Mouse (Mus musculus) kidney, adult 8-10 months (tissue): Measurements from ENCODE around the gene Tchp.

ENCODE experiments used
- DNase-seq, 2 experiments: peaks; one replicate each; pipeline ENCODE4 v3.0.0; 2022

Tchp gene

DNA sequence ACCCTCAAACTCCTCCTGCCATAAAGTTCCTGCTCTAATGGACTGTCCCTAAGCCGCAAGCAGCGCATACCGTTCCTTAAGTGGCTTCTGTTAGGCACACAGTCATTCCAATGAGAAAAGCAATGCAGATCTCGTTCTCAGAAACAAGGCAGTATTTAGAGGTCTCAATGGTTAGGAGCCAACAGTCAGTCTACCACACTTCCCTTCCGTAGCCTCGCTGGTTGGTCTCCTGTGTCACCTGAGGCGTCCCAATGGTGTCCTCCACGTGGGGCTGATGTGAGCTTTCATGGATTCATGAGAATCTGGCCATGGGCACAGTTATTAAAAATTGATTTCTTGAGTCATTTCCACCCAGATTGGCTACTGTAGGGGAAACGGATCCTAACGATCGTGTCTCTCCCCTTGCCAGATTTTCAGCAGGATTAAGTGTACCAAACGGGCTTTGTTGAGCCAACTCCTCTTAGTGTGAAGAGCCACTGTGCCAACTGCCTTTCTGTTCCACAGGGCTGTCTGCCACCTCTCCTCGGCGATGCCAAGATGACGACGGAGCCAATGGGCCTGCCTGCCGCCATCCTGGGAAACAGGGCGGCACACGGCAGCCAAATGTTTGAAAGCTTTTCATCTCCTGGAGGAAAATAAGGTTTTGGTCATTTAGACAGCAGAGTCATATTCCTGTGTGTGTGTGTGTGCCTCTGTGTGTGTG is 9.4 kb upstream of the Tchp start:
- no peak for DNase-seq

DNA sequence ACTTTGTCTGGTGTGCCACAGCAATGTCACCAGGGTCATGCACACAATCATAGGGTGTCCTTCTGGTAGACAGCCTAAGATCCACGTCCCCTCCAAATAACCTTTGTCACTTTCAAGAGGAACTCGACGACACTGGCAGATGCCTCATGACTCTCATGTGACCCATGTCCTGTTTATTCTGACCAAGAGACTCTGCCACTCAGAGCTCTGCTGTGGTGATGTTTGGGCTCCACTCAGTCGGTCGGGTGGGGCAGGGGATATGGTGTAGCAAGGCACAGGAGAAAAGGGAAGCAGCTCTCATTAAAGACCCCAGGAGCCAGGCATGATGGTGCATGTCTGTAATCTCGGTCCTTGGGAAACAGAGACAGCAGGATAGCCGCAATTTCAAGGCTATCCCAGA is 8.5 kb upstream of the Tchp start:
- DNase-seq: no peak

DNA sequence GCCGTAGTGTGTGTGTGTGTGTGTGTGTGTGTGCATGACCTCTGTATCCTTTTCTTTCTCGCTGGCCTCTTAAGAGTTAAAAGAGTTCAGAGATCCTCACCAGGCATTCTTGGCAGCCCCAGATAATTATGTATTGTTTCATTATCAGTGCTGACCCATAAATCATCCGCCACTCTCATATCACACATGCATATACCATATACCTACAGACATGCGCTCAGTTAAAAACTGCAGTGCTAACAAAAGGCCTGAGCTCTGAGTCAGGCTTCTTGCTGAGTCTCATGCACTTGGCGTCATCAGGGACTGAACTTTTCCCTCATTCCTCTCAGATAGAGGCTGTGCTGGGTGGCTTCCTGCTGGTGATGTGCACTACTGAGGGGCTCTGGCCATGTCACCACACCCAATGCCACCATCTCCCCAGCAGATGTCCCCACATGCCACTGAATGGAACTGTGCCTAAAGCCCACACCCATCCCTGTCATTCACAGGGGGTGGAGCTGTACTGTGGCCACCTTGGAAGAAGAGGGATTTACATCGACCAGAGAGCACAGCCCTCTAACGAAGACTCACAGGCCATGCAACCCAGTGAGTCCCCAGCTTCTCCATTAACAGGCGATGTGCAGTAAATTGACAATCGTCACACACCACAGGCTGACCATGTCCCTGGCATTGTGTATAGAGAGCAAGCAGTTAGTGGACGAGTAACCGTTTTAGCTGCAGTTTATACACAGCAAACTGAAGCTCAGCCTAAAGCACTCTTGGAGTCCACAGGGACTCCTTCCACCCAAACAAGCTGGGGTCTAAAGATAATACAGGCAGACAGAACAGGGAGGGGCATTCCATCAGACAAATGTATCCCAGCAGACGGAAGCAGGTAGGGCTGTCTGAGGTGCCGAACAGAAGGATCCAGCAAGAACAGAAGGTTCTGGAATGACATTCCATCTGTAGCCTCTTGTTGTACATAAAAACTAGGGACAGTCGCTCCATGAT is 4.9 kb upstream of the Tchp start:
- no peak for DNase-seq

DNA sequence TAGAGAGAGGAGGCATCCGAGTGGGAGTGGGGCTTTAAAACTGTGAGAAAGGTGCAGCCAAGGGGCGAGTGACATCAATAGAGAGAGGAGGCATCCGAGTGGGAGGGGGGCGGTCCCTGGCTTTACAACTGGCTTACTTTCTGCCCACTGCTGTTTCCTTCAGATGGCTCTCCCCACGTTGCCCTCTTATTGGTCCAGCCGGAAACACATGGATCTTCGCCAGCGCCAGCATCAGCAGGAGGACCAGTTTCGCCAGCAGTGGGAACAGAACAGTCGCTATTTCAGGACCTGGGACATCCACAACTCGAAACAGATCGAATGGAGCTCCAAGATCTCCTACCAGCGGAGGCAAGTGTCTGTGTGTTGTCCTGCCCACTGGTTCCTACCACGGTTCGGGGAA is 931 bp downstream of the Tchp start:
- no peak for DNase-seq

DNA sequence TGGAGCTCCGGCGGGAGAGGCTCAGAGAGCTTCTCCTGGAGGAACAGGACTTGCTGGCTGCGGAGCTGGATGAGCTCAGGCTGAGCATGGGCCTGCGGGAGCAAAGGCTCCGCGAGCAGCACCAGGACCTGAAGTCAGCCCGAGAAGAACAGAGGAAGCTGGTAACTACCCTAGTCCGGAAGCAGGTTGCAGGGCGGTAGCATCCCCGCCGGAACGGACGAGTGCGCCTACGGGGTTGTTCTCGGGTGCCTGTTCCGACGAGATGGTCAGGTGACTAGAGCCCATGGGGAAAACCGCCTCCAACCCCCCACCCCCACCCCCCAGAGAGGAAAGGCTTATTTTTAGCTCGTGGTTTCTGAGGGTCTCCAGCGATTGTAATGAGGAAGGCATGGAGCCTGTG is 1.8 kb downstream of the Tchp start:
- DNase-seq: no peak

DNA sequence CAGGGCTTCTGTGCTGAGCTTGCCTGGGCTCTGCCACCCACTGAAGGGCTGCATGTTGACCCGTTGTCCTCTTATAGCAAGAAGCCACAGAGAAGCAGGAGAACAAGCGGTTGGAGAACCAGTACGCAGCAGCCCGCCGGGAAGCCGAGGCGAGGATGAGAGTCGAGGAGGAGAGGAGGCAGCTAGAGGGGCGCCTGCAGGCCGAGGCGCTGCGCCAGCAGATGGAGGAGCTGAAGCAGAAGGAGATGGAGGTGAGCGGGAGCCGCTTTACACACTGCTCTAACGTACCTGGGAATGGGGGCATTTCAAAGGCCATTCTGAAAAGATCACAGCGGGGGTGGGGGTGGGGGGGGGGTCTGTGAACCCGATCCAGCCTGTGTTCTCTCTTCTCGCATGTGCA is 7.0 kb downstream of the Tchp start:
- DNase-seq: no peak

DNA sequence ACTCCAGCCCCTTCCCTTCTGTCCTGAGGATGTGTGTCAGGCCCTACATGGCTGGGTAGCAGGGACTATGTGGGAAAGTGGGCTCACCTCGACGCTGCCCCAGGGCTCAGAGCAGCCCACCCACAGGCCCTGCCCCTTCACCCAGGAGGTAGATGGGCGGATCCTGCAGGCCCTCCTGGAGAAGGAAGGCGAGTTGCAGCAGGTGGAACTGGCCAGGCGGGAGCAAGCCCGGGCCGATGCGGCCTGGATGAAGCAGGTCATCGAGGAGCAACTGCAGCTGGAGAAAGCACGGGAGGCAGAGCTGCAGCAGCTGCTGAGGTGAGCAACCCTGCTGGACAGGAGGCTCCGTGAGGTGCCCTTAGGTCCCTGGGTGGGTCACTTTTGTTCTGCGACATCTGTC is 9.7 kb downstream of the Tchp start:
- no peak for DNase-seq

DNA sequence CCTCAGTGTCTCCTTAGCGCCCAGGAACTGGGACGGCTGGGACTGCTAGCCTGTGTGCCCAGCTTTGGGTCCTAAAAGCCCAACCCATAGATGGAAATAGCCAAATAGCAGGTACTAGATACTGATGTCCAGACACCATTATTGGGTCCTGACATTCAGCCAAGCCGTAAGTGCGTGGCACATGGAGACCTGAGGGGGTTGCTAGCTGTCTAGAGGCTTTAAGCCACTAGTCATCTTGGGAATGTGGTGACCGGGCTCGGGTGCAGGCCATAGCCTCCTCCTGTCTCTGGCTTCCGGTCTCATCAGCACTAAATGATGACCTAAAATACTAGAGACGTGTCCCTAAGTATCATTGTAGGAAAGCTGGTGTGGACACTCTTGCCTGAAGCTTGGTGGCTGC is 10.4 kb downstream of the Tchp start:
- DNase-seq: no peak

DNA sequence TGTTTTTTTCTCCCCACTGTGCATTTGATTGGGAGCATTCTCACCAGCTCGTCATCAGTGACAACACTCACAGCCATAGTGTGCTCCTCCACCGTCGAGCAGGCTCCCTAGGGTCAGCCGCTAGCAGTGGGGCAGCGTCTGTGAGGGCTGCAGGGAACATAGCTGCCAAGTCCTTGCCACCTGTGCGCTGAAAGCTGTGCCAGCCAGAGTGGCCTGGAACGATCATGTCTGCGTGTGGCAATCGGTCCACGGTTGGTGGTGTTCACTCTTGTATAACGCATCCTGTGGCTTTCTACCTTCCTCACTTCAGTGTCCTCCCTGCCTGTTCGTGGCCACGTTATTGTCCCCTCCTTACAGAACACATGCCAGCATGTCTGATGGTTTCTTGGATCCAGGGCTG is 10.9 kb downstream of the Tchp start:
- DNase-seq: no peak

DNA sequence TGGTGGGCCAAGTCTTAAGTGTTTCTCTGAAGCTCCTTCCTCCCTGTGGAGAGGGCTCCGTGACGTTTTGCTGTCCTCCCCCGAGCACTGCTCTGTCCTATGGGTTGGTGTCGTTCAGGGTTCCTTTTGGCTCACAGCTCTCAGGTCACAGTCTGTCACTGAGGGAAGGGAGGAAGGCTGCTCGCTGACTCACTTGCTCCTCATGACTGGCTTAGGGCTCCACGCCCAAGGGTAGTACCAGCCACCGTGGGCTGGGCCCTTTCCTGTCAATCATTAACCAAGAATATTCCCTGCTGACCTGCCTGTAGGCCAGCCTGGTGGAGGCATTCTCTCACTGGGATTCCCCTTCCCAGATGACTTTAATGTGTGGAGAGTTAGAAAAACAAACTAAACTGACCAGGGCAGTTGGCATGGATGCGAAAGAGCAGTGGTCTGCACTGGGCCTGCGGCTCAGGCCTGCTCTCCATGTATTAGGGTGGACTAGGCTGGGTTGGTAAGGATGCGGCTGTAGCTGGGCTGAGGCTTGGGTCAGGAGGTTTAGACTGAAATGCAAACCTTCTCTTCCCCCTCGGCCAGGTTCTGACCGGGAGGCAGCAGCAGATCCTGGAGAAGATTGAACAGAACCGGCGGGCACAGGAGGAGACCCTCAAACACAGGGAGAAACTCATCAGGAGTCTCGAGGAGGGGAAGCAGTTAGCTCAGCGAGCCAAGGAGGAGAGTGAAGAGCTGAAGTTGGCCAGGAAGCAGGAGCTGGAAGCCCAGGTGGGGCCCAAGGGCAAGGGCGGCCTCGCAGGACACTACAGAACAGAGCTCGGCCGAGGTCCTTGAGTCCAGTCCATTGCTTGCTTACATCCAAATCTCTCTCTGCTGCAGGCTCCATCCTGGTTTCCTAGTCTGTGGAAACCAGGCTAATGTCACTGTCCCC is 11.7 kb downstream of the Tchp start:
- peak; percentile 85 to 92 for DNase-seq

DNA sequence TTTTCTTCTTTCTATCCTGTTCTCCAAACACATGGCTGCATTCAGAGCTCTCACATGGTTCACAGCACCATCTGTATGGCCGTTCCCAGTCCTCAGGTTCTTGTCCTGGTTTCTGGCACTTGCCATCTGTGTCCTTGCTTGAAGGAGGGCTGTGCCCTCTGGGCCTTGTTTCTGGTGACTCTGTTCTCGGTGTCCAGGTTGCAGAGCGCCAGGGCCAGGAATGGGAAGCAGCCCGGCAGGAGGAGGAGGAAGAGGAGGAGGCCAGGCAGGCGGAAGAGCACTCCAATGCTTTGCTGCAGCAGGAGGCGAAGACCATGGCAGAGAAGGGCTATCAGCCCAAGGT is 12.3 kb downstream of the Tchp start:
- DNase-seq: no peak

DNA sequence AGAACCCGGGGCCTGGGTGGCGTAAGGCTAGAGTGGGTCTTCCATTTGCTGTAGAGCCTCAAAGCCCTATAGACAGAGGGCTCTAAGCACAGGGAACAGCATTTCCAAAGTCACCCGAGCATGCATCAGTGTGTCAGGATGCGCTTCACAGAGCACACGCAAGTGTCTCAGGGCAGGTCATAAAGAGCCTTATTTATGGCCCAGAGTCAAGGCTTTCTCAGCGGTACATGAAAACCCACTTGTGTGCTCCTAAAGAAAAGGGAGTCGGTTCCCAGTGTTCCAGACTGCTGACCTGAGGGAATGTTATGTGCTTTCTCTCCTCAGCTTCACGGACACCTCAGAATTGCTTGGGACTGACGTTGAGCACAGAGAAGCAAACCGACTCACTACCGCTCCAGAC is 13.2 kb downstream of the Tchp start:
- DNase-seq: no peak

DNA sequence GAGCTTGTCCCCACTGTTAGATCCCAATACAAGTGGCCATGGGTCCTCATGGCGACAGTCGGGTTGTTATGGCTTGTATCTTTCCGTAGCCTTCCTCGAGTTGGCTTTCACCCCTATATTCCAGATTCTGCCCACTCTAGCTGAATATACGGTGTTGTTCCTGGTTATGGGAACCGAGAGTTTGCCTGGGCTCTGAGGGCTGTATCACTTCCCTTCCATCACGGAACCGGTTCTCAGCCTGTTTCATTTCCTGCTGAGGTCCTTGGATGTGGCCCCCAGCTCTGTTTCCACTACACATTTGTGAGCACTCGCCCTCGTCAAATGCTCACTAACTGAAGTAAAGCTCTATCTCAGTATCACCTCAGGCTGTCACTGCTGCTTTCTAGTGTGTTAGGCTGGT is 14.4 kb downstream of the Tchp start:
- no peak for DNase-seq

DNA sequence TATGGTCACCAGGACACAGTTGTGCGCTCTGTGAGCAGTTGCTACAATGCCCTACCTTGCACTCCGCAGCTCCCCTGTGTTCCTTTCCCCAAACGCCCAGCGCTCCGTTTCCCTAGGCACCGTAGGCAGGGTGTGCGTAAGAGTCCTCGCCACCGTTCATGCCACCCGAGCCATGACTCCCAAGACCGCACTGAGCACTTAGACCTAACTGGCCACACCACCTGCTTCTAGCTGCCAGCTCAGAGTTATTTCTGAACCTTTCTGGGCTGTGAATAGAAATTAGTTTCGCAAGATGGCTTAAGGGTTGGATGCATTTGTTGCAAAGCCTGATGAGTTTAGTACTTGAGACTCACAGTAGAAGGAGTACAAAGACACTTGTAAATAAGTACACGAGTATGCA is 15.3 kb downstream of the Tchp start:
- DNase-seq: no peak

DNA sequence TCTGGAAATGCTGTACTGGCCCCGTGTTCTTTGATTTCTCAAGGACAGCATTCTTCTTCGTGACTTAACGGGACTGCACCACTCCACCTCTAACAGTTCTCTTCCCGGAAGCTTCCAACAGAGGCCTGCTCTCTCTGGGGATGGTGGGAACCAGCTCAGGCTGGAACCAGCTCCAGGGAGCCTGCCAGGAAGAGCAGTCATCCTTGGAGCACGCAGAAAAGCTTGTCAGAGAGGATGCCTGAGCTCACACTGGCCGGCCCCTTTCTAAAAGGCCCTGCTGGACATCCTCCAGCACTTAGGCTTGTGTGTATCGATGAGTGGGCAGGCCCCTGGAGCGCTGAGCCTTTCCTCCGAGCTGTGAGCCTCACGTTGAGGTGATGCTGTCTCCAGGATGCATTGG is 20.6 kb downstream of the Tchp start:
- peak in 1 of 2 experiments; percentile 17 for DNase-seq

DNA sequence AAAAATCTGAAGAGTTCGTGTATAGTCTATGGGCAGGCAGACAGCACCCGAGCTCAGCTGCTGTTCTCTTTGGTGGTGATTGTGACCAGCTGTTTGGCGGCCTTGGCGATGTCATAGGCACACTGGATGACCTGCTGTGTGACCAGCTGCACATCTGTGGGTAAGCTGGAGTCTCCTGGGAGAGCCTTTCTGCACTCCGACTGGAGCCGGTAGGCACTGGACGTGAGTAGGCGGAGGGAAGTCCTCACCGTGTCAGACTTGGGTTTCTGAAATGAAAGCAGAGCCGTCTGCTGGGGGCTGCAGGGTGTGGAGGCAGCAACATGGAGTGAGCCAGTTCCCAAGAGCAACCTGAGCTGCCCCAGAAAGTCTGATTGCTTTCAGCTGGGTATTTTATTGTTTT is 22.6 kb downstream of the Tchp start:
- no peak for DNase-seq

DNA sequence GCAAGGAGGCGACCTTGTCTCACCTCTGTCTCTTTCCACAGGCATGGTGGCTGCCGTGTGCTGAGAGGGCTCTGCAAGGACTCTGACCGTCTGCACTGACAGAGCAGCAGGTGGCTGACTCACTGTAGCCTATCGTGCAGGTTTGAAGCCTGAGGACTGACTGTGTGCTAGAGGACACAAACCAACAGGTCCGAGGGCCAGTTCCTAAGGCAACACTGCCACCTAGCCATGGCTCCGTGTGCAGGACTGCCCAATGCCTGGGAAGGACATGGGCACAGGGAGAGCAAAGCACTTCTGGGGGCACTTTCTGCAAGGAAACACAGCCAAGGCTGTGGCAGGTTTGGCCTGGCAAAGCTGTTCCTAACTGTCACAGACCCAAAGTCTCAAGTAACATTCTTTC is 23.9 kb downstream of the Tchp start:
- DNase-seq: no peak

DNA sequence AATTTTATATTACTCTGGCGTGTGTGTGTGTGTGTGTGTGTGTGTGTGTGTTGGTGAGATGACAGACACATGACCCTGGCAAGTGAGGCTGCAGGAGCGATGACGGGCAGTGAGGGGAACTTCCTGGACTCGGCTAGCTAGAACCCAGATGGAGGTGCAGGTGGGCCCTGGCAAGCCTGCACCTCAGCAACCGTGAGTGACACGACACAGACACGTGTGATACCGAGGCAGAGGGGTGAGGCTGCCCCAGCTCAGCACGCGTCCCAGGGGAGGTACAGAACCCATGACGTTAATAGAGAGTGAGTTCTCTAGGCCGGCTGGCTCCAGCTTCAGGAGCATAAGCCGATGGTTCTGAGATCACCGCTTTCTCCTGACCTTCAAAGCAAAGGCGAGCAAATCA is 24.4 kb downstream of the Tchp start:
- DNase-seq: no peak

DNA sequence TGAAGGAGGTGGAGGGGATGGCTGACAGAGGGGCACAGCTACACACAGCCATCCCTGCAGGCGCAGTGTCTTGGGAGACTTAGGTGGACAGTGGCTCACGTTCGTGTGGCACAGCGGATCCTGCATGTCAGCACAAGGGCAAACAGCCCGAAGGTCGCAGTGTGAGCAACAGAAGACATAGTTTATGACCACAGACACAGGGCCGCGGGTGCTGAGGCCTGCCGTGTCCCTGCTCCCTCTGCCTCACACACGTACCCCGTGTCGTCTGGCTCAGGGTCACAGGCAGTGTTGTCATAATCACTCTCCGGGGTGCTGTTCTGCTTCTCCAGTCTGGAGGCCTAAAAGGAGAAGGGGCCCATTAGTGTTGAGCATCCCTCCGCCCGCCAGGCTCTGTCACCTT is 26.0 kb downstream of the Tchp start:
- DNase-seq: no peak

DNA sequence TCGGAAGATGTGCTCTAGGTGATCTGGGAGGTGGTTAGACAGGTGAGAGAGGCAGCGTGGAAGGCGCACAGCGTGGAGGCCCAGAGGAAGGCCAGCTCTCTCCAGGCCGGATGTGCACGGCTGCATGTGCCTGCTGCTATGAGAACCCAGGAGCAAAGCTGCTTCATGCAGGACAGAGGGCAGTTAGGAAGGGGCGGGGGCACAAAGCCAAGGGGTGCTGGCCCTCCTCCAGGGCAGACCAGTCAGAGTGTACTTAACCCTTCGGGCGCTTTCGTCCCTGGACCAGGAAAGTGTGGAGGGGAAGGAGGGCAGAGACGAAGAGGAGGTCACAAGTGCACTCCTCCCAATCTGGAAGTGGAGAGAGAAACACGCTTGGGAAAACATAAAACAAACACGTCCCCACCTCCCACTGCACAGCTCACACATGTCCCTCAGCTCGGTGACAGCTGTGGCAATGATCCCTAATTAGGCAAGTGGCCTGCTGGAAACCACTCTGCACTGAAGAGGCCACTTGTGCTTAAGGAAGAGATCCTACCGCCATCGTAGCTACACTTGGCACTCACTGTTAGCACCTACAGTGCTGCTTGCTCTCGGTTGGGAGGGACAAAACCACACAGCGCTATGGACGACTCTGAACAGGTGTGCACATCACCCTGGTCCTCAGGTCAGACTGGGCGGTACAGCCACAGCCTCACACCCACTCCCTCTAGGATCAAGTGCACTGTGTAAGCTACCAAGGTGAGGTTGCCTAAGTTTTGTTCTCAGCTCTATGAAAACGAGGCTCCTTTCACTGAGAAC is 29.7 kb downstream of the Tchp start:
- DNase-seq: peak in 1 of 2 experiments; percentile 22

DNA sequence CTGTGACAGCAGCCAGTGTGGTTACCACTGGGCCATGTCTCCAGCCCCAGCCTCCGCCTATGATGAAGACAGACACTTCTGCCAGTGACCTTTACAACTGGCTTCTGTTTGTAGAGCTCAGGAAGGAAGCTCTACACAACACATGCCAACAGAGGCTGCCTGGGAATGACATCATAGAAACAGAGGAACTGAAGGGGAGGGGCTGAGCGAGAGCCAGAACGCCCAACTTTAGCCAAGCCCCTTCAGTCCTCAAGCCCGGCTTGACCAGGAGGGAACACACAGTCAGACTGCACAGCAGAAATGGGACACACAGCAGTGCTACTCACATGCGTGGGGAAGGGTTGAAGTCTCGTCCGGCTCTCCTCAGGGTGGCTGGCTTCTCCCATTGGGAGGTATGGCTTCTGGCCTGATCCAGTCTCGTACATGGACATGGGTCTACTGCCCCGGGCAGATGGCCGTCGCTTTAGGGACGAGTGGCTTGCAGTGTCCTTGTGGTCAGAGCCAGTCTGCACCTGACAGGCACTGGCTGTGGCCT is 31.2 kb downstream of the Tchp start:
- peak; percentile 42 to 52 for DNase-seq

DNA sequence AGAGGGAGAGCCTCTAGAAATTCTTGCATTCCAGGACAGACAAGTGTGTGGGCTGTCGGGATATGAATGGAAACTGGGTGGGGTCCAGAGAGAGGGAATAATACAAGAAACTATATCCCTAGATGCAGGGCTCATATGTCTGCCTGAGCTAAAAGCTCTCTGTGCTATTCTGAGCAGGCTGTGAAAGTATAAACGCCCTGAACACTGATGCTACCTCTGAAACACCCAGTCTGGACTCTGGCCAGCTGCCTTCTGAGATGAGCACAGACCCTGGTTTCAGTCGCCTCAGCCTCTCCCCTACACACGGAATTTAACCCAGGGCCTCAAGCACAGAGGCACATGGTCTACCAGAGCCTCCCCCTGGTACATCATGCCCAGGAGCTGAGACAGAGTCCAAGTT is 33.0 kb downstream of the Tchp start:
- DNase-seq: no peak
